Mouse (Mus musculus) skeletal muscle tissue, adult 2 months (tissue): ENCODE data around the gene Wdr60.

ENCODE experiments used
- DNase-seq: peaks from one replicate; pipeline ENCODE4 v3.0.0-alpha.2; 2012; ENCODE audit warnings: low read depth, low spot score

Wdr60 gene

GRCm38 (mm10) chr12:116183212-116183935 lies 79.4 kb downstream of the Wdr60 start:
- DNase-seq: no peak

GRCm38 (mm10) chr12:116182376-116182775 lies 80.4 kb downstream of the Wdr60 start:
- DNase-seq: no peak

DNA sequence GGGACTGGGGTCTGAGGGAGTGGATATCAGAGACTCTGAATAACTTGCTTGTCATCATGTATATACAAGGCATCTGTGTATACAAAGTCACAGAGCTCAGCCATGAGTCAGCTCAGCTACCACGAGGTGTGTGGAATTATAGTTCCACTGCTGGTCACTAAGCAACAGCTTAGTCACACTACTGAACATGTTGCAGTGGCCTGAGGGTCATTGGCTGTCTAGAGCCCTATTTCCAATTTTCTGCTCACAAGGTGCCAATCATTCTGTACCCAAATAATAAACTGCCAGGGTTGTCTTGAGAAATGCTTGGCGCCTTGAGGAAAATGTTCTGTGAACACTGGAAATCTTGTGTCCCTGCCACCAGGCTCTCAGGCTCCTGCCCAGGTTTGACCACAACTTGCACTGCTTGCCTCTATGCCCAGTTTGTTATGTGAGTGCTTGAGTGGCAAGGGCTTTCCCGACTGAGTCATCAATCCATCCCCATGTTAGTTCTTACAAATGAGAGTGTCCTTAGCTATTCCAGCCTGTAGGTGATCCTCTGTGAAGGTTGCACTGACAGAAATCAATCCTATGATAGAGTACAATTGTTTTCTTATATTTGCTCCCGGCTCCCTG lies 81.3 kb downstream of the Wdr60 start:
- DNase-seq: no peak

- DNase-seq: no peak
These were observed 85.9 kb downstream of the Wdr60 start for GRCm38 (mm10) chr12:116176930-116177329.

DNA sequence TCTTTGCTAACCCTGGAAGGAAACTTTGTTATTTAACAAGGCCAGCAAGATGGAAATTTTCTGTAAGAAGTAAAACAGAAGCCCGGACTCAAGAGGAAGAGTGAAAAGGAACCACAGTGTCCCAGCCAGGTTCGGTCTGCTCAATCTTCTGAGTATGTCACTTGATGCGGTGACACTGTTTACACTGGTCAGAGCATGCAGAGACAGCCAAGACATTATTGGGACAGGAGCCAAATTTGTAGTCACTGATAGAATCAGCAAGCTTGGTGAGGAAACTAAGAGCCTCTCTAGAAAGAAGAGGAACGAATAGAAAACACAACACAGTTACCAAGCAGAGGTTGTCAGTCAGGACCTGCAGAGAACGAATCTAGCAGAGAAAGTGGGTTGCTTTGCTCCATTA lies 93.2 kb downstream of the Wdr60 start:
- DNase-seq: peak; percentile 74

GRCm38 (mm10) chr12:116165368-116165767 lies 97.5 kb downstream of the Wdr60 start:
- no peak for DNase-seq

GRCm38 (mm10) chr12:116159695-116160094 lies 103.1 kb downstream of the Wdr60 start:
- no peak for DNase-seq

- no peak for DNase-seq
These were observed 103.6 kb downstream of the Wdr60 start for GRCm38 (mm10) chr12:116159223-116159622.

DNA sequence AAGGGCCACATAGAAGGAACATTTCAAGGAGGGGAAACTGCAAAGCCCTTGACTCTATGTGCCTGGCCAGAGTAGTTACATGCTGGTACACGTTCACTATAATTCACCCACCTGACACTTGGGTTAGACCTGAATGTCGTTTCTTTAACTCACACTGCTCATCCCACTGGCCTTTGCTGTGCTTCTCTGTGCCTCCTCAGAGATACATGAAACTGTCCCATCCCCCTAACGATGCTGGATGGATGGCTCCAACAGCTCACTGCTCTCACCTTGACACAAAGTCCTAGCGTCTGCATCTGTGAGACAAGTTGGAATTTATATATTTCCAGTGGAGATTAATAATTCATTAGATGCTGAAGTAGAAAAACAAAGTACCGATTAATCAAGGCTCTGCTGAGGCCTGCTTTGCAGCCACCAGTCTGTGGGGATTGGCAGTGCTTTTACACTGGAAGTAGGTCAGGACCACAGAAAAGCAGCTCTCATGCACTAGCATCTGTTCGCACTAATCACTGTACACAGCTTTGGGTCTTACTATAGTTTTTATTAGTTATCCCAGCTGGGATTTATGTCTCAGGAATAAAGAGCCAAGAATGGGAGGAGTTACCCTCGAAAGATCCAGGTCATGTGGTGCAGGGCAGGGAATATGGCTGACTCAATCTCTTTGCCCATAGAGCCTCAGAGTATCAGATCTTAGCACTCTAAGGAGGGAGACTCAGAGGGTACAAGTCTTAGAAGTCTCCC lies 105.9 kb downstream of the Wdr60 start:
- DNase-seq: no peak
